Mouse (Mus musculus): ENCODE measurements around the gene Atg9a. TPM values are rescaled to one million over a fixed set of nuclear protein-coding genes. Genes with fewer than 3 reads are reported as not detected.

The Atg9a gene
- polyA plus RNA-seq, 1 experiment from 2014 or later, result 23.5 TPM

- no peaks in the 10 kb centered on the region; the same call in 1 of the 2 replicates for H3K4me1 ChIP-seq (replicated peaks; ENCODE audit: control insufficient read depth, insufficient read depth, low read length)
- WGBS, result 62% methylated on average over 5 of the region's 5 CpGs
- H3K27me3 ChIP-seq (replicated peaks; ENCODE audit: control insufficient read depth, insufficient read depth, low read length), result no peaks in the 10 kb centered on the region
- H3K27ac ChIP-seq (ENCODE audit: low read depth, low read length), result no peak within 1 kb of the TSS
- no peak for ATAC-seq
- no peak within 1 kb of the TSS for H3K9ac ChIP-seq (ENCODE audit: low read depth, low read length)
- H3K9me3 ChIP-seq (ENCODE audit: control insufficient read depth), result no peaks in the 10 kb centered on the region
- H3K4me3 ChIP-seq (ENCODE audit: low read depth, low read length), result no peak within 1 kb of the TSS
- H3K4me2 ChIP-seq (replicated peaks; ENCODE audit: low read depth), result no peak within 1 kb of the TSS
- no peak for TF ChIP-seq CTCF (IDR thresholded peaks at IDR 0.05; ENCODE audit: low read depth)
- H3K36me3 ChIP-seq (ENCODE audit: control insufficient read depth, insufficient read depth), result no peaks in the 10 kb centered on the region
These were observed 39.7 kb upstream of the Atg9a start, which contains the start of gene A630095N17Rik for GRCm38 (mm10) chr1:75231664-75232152. A630095N17Rik (minus strand) TSS chr1:75232102.

- H3K27me3 ChIP-seq (replicated peaks; ENCODE audit: control insufficient read depth, insufficient read depth, low read length), result no peaks in the 10 kb centered on the region
- H3K9ac ChIP-seq (ENCODE audit: low read depth, low read length), result no peak overlapping the region
- TF ChIP-seq CTCF (IDR thresholded peaks at IDR 0.05; ENCODE audit: low read depth), result no peak
- WGBS, result 73% methylated on average over 4 of the region's 4 CpGs
- H3K4me1 ChIP-seq (replicated peaks; ENCODE audit: control insufficient read depth, insufficient read depth, low read length), result no peaks in the 10 kb centered on the region; the same call in 1 of the 2 replicates
- no peak overlapping the region for H3K4me2 ChIP-seq (replicated peaks; ENCODE audit: low read depth)
- ATAC-seq, result no peak
- no peak overlapping the region for H3K4me3 ChIP-seq (ENCODE audit: low read depth, low read length)
- H3K36me3 ChIP-seq (ENCODE audit: control insufficient read depth, insufficient read depth), result no peaks in the 10 kb centered on the region
- no peak overlapping the region for H3K27ac ChIP-seq (ENCODE audit: low read depth, low read length)
- no peaks in the 10 kb centered on the region for H3K9me3 ChIP-seq (ENCODE audit: control insufficient read depth)
These were observed 39.2 kb upstream of the Atg9a start for GRCm38 (mm10) chr1:75231224-75231623.

GRCm38 (mm10) chr1:75230335-75230994, 38.5 kb upstream of the Atg9a start:
- no peaks in the 10 kb centered on the region; the same call in 1 of the 2 replicates for H3K4me1 ChIP-seq (replicated peaks; ENCODE audit: control insufficient read depth, insufficient read depth, low read length)
- H3K27ac ChIP-seq (ENCODE audit: low read depth, low read length), result no peak overlapping the region
- WGBS, result 63% methylated on average over 7 of the region's 7 CpGs
- H3K9ac ChIP-seq (ENCODE audit: low read depth, low read length), result no peak overlapping the region
- no peaks in the 10 kb centered on the region for H3K36me3 ChIP-seq (ENCODE audit: control insufficient read depth, insufficient read depth)
- no peak for ATAC-seq
- H3K4me2 ChIP-seq (replicated peaks; ENCODE audit: low read depth), result no peak overlapping the region
- no peaks in the 10 kb centered on the region for H3K27me3 ChIP-seq (replicated peaks; ENCODE audit: control insufficient read depth, insufficient read depth, low read length)
- TF ChIP-seq CTCF (IDR thresholded peaks at IDR 0.05; ENCODE audit: low read depth), result no peak
- no peak overlapping the region for H3K4me3 ChIP-seq (ENCODE audit: low read depth, low read length)
- no peaks in the 10 kb centered on the region for H3K9me3 ChIP-seq (ENCODE audit: control insufficient read depth)

DNA sequence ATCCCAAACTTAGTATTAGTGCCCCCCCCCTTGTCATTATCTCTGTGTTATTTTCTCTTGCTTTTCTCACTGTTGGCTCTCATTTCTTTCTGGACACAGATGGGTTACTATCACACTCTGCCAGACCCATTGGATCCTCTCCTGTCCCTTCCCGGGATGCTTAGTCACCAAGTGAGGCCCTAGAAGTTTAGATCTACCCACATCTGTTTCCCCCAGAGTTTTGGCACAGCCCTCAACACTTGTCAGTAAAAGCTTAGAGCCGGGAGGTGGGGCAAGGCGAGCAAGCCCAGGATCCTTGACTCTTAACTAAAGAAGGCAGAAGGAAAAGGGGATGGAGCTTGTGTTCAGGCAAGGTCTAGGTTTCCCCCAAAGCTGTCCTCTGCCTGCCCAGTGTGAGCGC, 37.2 kb upstream of the Atg9a start:
- TF ChIP-seq CTCF (IDR thresholded peaks at IDR 0.05; ENCODE audit: low read depth), result no peak
- Histone ChIP-seq H3K9ac (ENCODE audit: low read depth, low read length) (no peak overlapping the region), H3K36me3 (ENCODE audit: control insufficient read depth, insufficient read depth) (no peaks in the 10 kb centered on the region), H3K27me3 (replicated peaks; ENCODE audit: control insufficient read depth, insufficient read depth, low read length) (no peaks in the 10 kb centered on the region), H3K9me3 (ENCODE audit: control insufficient read depth) (no peaks in the 10 kb centered on the region), H3K4me1 (replicated peaks; ENCODE audit: control insufficient read depth, insufficient read depth, low read length) (no peaks in the 10 kb centered on the region), H3K4me3 (ENCODE audit: low read depth, low read length) (no peak overlapping the region), H3K27ac (ENCODE audit: low read depth, low read length) (no peak overlapping the region), H3K4me2 (replicated peaks; ENCODE audit: low read depth) (no peak overlapping the region)
- WGBS, result 68% methylated on average over 4 of the region's 4 CpGs
- no peak for ATAC-seq

- H3K27me3 ChIP-seq (replicated peaks; ENCODE audit: control insufficient read depth, insufficient read depth, low read length), result no peaks in the 10 kb centered on the region
- H3K9me3 ChIP-seq (ENCODE audit: control insufficient read depth), result no peaks in the 10 kb centered on the region
- H3K9ac ChIP-seq (ENCODE audit: low read depth, low read length), result no peak overlapping the region
- no peaks in the 10 kb centered on the region for H3K4me1 ChIP-seq (replicated peaks; ENCODE audit: control insufficient read depth, insufficient read depth, low read length)
- no peaks in the 10 kb centered on the region for H3K36me3 ChIP-seq (ENCODE audit: control insufficient read depth, insufficient read depth)
- 84% methylated on average over 1 of the region's 1 CpGs for WGBS
- H3K4me2 ChIP-seq (replicated peaks; ENCODE audit: low read depth), result no peak overlapping the region
- no peak overlapping the region for H3K27ac ChIP-seq (ENCODE audit: low read depth, low read length)
- TF ChIP-seq CTCF (IDR thresholded peaks at IDR 0.05; ENCODE audit: low read depth), result no peak
- no peak overlapping the region for H3K4me3 ChIP-seq (ENCODE audit: low read depth, low read length)
- ATAC-seq, result no peak
These were observed 35.7 kb upstream of the Atg9a start for GRCm38 (mm10) chr1:75227653-75228052.

DNA sequence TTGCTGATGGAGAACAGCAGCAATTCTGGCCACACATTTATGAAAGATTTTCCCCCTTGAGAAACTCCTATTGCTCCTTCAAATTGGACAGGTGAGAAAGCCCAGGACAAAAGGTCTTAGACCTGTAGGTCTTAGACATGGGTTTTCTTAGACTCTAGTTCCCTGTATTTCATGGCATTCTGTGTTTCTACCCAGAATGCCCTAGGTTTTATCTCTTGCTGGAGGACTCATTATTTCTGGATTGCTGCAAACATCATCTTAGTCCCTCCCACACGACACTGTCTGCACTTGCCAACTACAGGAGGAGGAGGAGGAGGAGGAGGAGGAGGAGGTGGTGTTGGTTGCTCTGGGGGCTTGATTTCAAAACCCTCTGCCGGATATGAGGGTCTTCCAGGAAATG, 34.1 kb upstream of the Atg9a start:
- no peak overlapping the region for H3K4me3 ChIP-seq (ENCODE audit: low read depth, low read length)
- no peak for ATAC-seq
- no peak overlapping the region for H3K4me2 ChIP-seq (replicated peaks; ENCODE audit: low read depth)
- H3K9ac ChIP-seq (ENCODE audit: low read depth, low read length), result no peak overlapping the region
- H3K9me3 ChIP-seq (ENCODE audit: control insufficient read depth), result no peaks in the 10 kb centered on the region
- H3K27ac ChIP-seq (ENCODE audit: low read depth, low read length), result no peak overlapping the region
- no peak for TF ChIP-seq CTCF (IDR thresholded peaks at IDR 0.05; ENCODE audit: low read depth)
- H3K27me3 ChIP-seq (replicated peaks; ENCODE audit: control insufficient read depth, insufficient read depth, low read length), result peaks cover 3% of the 10 kb centered on the region; the same call in 1 of the 2 replicates
- no peaks in the 10 kb centered on the region for H3K36me3 ChIP-seq (ENCODE audit: control insufficient read depth, insufficient read depth)
- no peaks in the 10 kb centered on the region for H3K4me1 ChIP-seq (replicated peaks; ENCODE audit: control insufficient read depth, insufficient read depth, low read length)
- 62% methylated on average over 2 of the region's 2 CpGs for WGBS

Measured in intestine, postnatal 0 days (tissue).